Mouse (Mus musculus): ENCODE measurements around the gene Gpr137b.
A peak's percentile ranks its signal among the peaks of the same experiment; 100 is the strongest.
"Not testable (repeated sequence)": the region's sequence is repeated elsewhere in the genome, so short reads cannot be mapped to it uniquely, and the experiment has no call there.

Gene Gpr137b

GRCm38 (mm10) chr13:13393228-13394095, at the start of gene Gpr137b:
Gene Gpr137b (minus strand): TSS chr13:13394014.
- peak in 1 of 2 experiments; percentile 39 for DNase-seq (ENCODE audit: low spot score in 2 of 2)

GRCm38 (mm10) chr13:13438112-13438953, 44.5 kb upstream of the Gpr137b start:
- DNase-seq (ENCODE audit: low spot score in 2 of 2): not testable (repeated sequence)

GRCm38 (mm10) chr13:13437460-13438015, 43.7 kb upstream of the Gpr137b start, which contains the start of gene Nid1:
Gene Nid1 (plus strand): TSS chr13:13437551.
- not testable (repeated sequence) for DNase-seq (ENCODE audit: low spot score in 2 of 2)

GRCm38 (mm10) chr13:13436161-13436560, 42.3 kb upstream of the Gpr137b start:
- not testable (repeated sequence) for DNase-seq (ENCODE audit: low spot score in 2 of 2)

GRCm38 (mm10) chr13:13423301-13423700, 29.5 kb upstream of the Gpr137b start:
- DNase-seq (ENCODE audit: low spot score in 2 of 2): not testable (repeated sequence)

GRCm38 (mm10) chr13:13418859-13419258, 25.0 kb upstream of the Gpr137b start:
- DNase-seq (ENCODE audit: low spot score in 2 of 2): not testable (repeated sequence)

- DNase-seq (ENCODE audit: low spot score in 2 of 2): not testable (repeated sequence)
These were observed 22.2 kb upstream of the Gpr137b start for GRCm38 (mm10) chr13:13416007-13416337.

- DNase-seq (ENCODE audit: low spot score in 2 of 2): peak; percentile 16 to 62
These were observed 21.5 kb upstream of the Gpr137b start for GRCm38 (mm10) chr13:13415120-13416006.

GRCm38 (mm10) chr13:13414206-13414605, 20.4 kb upstream of the Gpr137b start:
- no peak for DNase-seq (ENCODE audit: low spot score in 2 of 2)

GRCm38 (mm10) chr13:13405511-13405910, 11.7 kb upstream of the Gpr137b start:
- not testable (repeated sequence) for DNase-seq (ENCODE audit: low spot score in 2 of 2)

GRCm38 (mm10) chr13:13404517-13405155, 10.8 kb upstream of the Gpr137b start:
- DNase-seq (ENCODE audit: low spot score in 2 of 2): not testable (repeated sequence)

GRCm38 (mm10) chr13:13403839-13404238, 10.0 kb upstream of the Gpr137b start:
- DNase-seq (ENCODE audit: low spot score in 2 of 2): not testable (repeated sequence)

GRCm38 (mm10) chr13:13403366-13403765, 9.6 kb upstream of the Gpr137b start:
- DNase-seq (ENCODE audit: low spot score in 2 of 2): not testable (repeated sequence)

GRCm38 (mm10) chr13:13402818-13403217, 9.0 kb upstream of the Gpr137b start:
- not testable (repeated sequence) for DNase-seq (ENCODE audit: low spot score in 2 of 2)

- DNase-seq (ENCODE audit: low spot score in 2 of 2): not testable (repeated sequence)
These were observed 7.0 kb upstream of the Gpr137b start for GRCm38 (mm10) chr13:13400851-13401250.

- not testable (repeated sequence) for DNase-seq (ENCODE audit: low spot score in 2 of 2)
These were observed 232 bp upstream of the Gpr137b start for GRCm38 (mm10) chr13:13394096-13394395.

GRCm38 (mm10) chr13:13378168-13378859, 15.5 kb downstream of the Gpr137b start:
- DNase-seq (ENCODE audit: low spot score in 2 of 2): not testable (repeated sequence)

GRCm38 (mm10) chr13:13377180-13377579, 16.6 kb downstream of the Gpr137b start:
- no peak for DNase-seq (ENCODE audit: low spot score in 2 of 2)

- not testable (repeated sequence) for DNase-seq (ENCODE audit: low spot score in 2 of 2)
These were observed 19.8 kb downstream of the Gpr137b start for GRCm38 (mm10) chr13:13373965-13374364.

- peak in 1 of 2 experiments; percentile 61 for DNase-seq (ENCODE audit: low spot score in 2 of 2)
These were observed 22.4 kb downstream of the Gpr137b start for GRCm38 (mm10) chr13:13371436-13371835.

Measured in natural killer cell, adult 2 months (primary cell).